Mouse (Mus musculus) A20 (cell line): ENCODE measurements around the gene Armcx4.
A peak's percentile ranks its signal among the peaks of the same experiment; 100 is the strongest.
"Not testable (repeated sequence)": the region's sequence is repeated elsewhere in the genome, so short reads cannot be mapped to it uniquely, and the experiment has no call there.

Experiments used
- DNase-seq: peaks from one replicate; pipeline ENCODE4 v3.0.0-alpha.2; 2011; ENCODE audit warnings: low read depth, low spot score

The Armcx4 gene

DNA sequence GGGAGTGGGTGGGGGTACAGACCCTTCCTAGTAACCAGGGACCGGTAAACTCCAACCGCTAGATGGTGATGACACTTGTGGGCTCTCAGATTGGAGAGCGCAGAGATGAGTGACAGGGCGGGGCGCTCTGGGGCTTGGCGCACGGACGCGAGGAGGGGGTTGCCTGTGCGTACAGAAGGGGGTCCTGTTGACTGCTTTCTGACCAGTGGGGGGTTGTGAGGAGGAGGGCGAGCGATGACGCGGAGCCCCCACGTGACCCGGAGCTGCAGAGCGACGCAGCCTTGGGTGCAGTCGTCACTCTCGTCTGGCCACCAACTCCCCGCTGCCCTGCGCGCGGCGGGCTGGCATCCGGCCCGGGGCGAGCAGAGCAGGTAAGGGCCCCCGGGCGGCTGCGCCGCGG, at the start of gene Armcx4:
TSS of gene Armcx4 (plus strand) at position 253 of the 400 bp plus-strand sequence.
- no peak for DNase-seq

GRCm38 (mm10) chrX:134641000-134641760, 45.1 kb upstream of the Armcx4 start:
- DNase-seq, result no peak

GRCm38 (mm10) chrX:134646338-134646737, 40.0 kb upstream of the Armcx4 start:
- no peak for DNase-seq

DNA sequence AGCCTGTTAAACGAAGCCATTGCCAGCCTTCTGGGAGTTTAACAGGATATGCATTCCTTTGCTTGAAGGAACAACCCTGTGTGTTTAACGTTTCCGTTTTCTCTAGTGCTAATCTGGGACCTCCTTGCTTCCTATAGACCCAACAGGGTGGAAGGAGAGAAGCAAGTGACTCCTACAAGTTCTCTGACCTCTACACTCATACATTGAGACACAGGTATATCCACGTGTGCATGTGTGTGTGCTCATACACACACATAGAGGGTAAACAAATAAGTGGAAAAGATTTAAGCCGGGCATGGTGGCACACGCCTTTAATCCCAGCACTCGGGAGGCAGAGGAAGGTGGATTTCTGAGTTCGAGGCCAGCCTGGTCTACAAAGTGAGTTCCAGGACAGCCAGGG, 38.9 kb upstream of the Armcx4 start:
- no peak for DNase-seq

GRCm38 (mm10) chrX:134648031-134648692, 38.2 kb upstream of the Armcx4 start:
- peak; percentile 59 for DNase-seq

DNA sequence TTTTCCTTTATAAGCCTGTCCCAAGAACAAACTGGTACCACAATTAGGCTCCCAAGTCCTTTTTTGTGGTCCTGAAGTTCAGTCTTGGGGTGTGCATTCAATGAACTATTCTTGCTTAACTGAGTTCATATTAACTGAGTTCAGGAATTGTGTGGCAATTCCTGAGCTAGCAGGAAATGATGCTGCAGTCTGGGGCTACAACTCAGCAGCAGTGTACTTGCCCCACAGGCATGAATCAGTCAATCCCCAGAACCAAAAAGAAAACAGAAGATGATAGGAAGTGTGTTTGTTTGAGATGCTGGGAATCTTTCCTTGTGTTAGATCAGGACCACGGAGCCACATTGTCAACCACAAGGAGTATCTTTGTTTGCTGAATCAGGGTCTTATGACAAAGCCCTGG, 34.3 kb upstream of the Armcx4 start:
- DNase-seq, result no peak

- no peak for DNase-seq
Observed at GRCm38 (mm10) chrX:134661586-134661985, 24.7 kb upstream of the Armcx4 start.

DNA sequence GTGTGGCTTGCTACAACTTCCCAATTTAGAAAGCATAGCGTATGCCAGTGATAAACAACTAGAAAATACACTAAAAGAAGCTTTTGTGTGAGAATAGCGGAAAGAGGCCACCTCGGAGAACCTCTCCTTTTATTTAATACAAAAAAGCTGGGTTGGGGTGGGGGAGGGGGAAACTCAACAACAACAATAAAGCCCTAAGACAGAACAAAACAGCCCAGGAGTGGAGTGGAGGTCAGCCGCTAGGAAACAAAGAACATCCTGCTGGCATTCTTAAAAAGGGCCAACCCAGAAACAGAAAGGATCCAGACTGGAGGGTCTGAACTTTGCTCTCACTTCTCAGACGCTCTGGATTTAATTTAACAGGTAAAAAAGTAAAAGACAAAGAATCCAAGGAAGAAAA, 11.3 kb upstream of the Armcx4 start:
- no peak for DNase-seq

GRCm38 (mm10) chrX:134675959-134676358, 10.4 kb upstream of the Armcx4 start:
- no peak for DNase-seq

DNA sequence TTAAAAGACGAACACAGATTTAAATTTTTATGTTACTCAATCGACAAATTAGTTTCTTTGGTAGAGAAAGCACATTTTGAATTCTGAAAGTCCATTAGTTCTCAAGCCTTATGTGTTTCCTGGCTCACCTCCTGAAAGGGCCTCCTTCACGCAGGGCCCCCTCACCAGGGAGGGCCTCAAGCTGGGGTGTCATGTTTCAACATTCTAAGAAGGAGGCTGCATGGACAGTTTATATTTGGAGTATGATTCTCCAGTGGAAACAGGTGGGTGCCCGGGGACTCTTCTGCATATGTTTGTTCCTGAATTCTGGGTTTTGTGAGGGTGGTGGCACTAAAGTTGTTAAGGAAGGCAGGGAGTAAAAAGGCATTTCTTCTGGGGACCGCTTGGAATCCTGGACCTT, 1.4 kb upstream of the Armcx4 start:
- DNase-seq, result no peak

GRCm38 (mm10) chrX:134686739-134687171, 436 bp downstream of the Armcx4 start:
- DNase-seq, result no peak

DNA sequence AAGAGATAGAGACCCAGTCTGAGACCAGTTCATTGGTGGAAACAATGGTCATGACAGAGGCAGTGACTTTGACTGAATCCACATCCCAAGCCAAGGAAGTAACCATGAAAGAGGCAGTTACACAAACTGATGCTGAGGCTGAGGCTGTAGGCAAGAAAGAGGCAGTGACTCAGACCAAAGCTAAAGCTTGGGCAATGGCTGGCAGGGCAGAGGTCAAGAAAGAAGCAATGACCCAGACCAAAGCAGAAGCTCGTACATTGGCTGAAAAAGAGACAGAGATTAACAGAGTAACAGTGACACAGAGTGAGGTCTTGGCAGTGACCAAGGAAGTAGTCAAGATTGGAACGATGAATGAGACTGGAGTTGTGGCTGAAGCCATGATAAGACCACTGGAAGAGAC, 3.4 kb downstream of the Armcx4 start:
- no peak for DNase-seq

DNA sequence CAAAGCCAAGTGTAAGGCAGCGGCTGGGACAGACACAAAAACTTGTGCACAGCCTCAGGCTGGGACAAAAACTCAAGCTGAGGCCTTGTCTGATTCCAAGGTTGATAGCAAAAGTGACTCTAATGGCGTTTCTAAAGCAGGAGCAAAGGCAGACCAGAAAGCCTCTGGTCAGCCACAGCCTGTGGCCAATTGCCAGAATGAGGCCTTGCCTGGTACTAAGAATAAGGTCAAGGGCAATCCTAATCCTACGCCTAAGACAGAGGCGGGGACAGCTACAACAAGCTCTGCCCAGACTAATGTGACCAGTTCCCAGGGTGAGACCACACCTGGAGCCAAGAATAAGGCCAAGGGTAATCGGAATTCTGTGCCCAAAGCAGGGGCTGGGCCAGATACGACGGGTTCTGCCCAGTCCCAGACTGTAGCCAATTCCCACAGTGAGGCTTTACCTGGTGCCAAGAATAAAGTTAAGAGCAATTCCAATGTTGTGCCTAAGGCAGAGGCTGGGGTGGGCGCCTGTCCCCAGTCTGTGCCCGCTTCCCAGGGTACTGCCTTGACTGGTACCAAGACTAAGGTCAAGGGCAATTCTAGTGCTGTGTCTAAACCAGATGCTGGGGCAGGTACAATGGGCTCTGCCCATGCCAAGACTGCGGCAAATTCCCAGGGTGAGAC, 4.7 kb downstream of the Armcx4 start:
- DNase-seq, result no peak

DNA sequence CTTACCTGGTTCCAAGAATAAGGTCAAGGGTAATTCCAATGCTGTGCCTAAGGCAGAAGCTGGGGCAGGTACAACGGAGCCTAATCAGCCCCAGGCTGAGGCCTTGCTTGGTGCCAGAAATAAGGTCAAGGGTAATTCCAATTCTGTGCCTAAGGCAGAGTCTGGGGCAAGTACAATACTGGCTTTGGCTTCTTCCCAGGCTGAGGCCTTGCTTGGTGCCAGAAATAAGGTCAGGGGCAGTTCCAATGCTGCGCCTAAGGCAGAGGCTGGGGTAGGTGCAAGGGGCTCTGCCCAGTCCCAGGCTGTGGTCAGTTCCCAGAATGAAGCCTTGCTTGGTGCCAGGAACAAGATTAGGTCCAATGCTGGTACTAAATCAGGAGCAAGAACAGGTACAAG, 5.2 kb downstream of the Armcx4 start:
- no peak for DNase-seq

GRCm38 (mm10) chrX:134716863-134717262, 30.5 kb downstream of the Armcx4 start:
- no peak for DNase-seq

- DNase-seq, result no peak
Observed at GRCm38 (mm10) chrX:134717752-134718308, 31.5 kb downstream of the Armcx4 start, which contains the start of gene Armcx1. Gene Armcx1 (plus strand): TSS chrX:134717963.

DNA sequence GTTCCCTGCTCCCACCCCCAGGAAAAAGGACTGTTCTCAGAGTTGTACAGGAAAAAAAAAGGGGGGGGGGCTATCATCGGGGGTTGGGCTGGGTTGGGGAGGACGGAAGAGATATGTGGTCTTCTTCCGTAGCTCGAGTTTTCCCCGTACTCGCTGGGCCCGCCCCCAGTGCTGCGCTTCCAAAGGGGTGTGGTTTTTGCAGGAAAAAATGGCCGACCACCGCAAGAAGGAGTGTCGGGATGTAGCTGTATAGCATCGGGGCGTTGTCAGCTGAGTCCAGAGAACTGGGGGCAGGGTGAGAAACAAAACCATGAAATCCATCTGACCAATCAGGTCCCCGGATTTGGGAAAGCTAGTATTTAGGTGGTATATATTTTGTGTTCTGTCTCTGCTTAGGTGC, 32.2 kb downstream of the Armcx4 start:
- DNase-seq, result no peak

DNA sequence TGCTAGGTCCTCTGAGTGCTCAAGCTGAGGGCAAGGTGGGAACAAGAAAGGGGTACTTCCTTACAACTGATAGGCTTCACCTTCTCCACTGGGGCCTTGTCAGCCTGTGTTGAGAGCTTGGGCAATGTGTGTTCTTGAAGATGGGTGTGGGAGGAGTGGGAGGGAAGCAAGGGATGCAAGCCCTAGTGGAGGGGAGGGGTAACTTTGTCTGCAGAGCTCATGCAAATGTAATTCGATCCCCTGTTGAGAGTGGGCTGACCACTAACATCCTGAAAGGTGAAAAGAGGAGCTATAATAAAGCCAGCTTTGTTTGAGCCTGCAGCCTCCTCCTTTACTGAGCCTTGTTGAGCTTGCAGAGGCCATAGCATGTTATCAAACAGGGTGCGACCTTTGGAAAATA, 37.4 kb downstream of the Armcx4 start:
- DNase-seq, result not testable (repeated sequence)

- DNase-seq, result peak; percentile 16
Observed at GRCm38 (mm10) chrX:134729778-134730177, 43.5 kb downstream of the Armcx4 start.

- DNase-seq, result no peak
Observed at GRCm38 (mm10) chrX:134737796-134738195, 51.5 kb downstream of the Armcx4 start.

GRCm38 (mm10) chrX:134739160-134739559, 52.8 kb downstream of the Armcx4 start:
- DNase-seq, result no peak

DNA sequence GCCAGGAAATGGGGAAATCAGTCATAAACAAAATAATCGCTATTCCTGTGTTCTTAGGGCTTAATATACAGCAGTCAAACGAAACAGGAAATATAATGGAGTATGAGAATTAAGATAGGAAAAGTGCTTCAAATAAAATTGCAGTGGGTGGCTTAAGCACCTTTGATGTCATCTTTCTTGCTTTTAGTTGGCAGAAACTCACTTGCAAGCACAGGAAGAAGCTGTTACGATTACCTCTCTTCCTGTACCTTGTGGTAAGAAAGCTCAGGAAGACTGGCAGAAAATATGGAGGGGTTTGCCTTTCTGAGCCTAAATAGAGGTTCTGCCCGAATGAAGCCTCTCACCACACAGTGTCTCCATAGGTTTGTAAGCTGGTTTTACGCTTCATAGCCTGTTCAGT, 55.5 kb downstream of the Armcx4 start:
- no peak for DNase-seq
